Mouse (Mus musculus) lung, adult 2 months (tissue): Measurements from ENCODE around the gene Ctdnep1. TPM values are rescaled to one million over a fixed set of nuclear protein-coding genes. Genes with fewer than 3 reads are reported as not detected.
A peak's percentile ranks its signal among the peaks of the same experiment; 100 is the strongest.

ENCODE experiments used
- DNase-seq: peaks from one replicate; pipeline ENCODE4 v3.0.0; 2022
- H3K4me1 ChIP-seq: fragments of 200-500 bp; 2 replicates; pipeline ENCODE4 v1.6.1; 2011; ENCODE audit warnings: low read length; ENCODE audit not compliant: control insufficient read depth, insufficient read depth
- H3K4me3 ChIP-seq: fragments of 200-500 bp; replicated peaks from 2 replicates; pipeline ENCODE3; 2011; ENCODE audit warnings: low read depth, mild to moderate bottlenecking, control low read depth, low read length; ENCODE audit errors: extremely low read depth
- CTCF ChIP-seq: fragments of 200-500 bp; IDR thresholded peaks from 2 replicates; pipeline ENCODE4 v1.5.1; 2011; ENCODE audit warnings: mild to moderate bottlenecking, low read length, control low read depth; ENCODE audit not compliant: insufficient read depth
- POLR2A ChIP-seq: fragments of 200-500 bp; IDR thresholded peaks from 2 replicates; pipeline ENCODE4 v1.6.1; 2011; ENCODE audit warnings: low read depth, mild to moderate bottlenecking, control low read depth, low read length, borderline replicate concordance; ENCODE audit errors: extremely low read depth
- WGBS: fragments of 180-500 bp; shearing (Covaris S2); methylation state at CpG from one replicate; pipeline ENCODE4 v1.1.7; 2018; 5-methylcytosine and 5-hydroxymethylcytosine counted together
- polyA plus RNA-seq: library from polyadenylated mRNA; depleted of rRNA; stranded (reverse); fragments of >200 nt; gene quantifications from 2 replicates; pipeline ENCODE4 v1.2.3, GENCODE M21; 2012

Ctdnep1 gene
- polyA plus RNA-seq, 1 experiment, result 102 TPM

DNA sequence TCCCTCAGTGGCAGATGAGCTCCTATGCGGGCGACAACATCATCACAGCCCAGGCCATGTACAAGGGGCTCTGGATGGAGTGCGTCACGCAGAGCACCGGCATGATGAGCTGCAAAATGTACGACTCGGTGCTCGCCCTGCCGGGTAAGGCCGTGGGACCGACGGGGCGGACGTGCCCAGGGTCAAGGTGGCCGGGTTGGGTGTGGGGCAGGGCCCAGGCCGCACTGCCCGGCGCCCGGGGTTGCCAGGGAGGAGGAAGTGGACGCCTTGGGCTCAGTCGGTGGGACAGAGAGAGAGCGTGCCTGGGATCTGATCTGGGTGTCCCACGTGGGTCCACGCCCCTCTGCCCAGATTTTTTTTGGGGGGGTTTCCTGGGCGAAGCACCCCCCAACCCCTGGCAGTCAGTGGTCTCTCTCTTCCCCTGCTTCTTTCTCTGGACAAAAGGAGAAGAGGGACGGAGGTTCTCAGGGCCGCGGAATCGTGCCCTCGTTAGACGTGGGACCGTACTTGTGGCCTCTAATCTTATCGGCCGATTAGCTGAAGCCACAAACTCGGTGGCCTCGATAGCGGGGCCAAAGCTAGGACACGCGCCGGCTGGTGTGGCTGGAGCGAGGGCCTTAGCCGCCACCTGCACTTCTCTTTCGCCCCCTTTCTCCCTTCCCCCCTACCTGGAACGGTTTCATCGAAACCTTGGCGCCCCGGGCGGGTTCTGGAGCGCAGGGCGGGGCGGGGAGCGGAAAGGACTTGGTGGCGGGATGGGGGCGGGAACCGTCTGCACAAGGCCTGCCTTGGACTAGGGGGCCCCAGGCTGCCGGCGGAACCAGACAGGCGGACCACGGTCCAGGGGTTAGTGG lies 14.7 kb upstream of the Ctdnep1 start:
- 4% methylated on average over 59 of the region's 59 CpGs for WGBS
- DNase-seq, result peak; percentile 50
- TF ChIP-seq POLR2A (no peak), CTCF (no peak)

DNA sequence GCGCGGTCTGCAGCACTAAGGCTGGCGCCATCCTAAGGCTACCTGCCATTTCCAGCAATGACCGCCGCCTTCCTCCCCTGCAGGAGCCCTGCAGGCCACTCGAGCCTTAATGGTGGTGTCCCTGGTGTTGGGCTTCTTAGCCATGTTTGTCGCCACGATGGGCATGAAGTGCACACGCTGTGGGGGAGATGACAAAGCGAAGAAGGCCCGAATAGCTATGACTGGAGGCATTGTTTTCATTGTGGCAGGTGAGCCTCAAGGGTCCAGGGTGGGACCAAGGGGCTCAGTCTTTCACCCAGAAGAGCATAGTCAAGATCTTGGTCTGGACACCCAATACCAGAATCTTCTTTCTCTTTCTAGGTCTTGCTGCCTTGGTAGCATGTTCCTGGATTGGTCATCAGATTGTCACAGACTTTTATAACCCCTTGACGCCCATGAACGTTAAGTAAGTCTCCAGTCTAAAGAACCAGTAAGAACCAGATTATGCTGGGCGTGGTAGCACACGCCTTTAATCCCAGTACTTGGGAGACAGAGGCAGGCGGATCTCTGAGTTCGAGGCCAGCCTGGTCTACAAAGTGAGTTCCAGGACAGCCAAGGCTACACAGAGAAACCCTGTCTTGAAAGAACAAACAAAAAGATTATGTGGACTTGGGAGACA lies 14.0 kb upstream of the Ctdnep1 start:
- 37% methylated on average over 17 of the region's 17 CpGs for WGBS
- peak overlapping the region; percentile 52 for H3K4me3 ChIP-seq
- TF ChIP-seq CTCF (no peak), POLR2A (no peak)
- no peak for DNase-seq
- peaks cover 3% of the 10 kb centered on the region for H3K4me1 ChIP-seq

More for the DNA sequence above, 14.7 kb upstream of the Ctdnep1 start:
- Histone ChIP-seq H3K4me3 (peak overlapping the region; percentile 52), H3K4me1 (peaks cover 3% of the 10 kb centered on the region)

DNA sequence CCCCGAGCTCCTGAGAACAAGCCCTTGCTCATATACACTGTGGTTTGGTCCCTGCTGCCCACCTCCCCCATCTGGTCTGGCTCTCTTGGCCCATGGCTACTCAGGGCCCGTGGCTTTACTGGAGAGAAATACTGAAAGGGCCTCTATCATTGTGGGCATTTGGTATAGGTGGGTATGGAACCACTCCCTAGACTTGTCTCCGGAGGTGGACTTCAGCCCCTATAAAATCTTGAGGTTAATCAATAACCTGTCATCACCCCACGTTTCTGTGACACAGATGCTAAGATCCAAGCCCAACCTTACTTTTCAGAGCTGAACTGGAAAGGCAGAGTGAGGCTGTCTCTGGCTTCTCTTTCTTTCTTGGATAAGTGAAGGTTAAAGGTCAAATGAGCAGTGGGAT lies 12.2 kb upstream of the Ctdnep1 start:
- WGBS, result 70% methylated on average over 4 of the region's 4 CpGs
- TF ChIP-seq CTCF (no peak), POLR2A (no peak)
- no peak overlapping the region for H3K4me3 ChIP-seq
- H3K4me1 ChIP-seq, result peaks cover 3% of the 10 kb centered on the region
- DNase-seq, result no peak

DNA sequence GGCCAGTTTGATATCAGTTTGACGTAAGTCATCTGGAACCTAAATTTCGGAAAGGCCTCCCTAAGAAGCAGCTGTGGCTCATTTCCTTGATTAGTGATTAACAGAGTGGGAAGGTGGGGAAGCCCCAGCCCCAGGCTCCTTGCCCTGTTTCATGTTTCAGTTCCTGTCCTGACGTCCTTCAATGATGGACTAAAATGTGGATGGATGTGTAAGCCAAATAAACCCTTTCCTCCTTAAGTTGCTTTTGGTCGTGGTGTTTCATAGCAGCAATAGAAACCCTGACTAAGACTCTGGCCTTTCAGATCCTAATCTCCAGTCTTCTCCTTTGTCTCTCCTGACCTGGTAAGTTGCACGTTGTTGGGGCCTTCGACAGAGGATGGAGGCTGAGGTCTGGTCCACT lies 10.7 kb upstream of the Ctdnep1 start:
- WGBS, result 69% methylated on average over 6 of the region's 6 CpGs
- TF ChIP-seq CTCF (no peak), POLR2A (no peak)
- no peak for DNase-seq
- Histone ChIP-seq H3K4me1 (peaks cover 3% of the 10 kb centered on the region), H3K4me3 (no peak overlapping the region)

DNA sequence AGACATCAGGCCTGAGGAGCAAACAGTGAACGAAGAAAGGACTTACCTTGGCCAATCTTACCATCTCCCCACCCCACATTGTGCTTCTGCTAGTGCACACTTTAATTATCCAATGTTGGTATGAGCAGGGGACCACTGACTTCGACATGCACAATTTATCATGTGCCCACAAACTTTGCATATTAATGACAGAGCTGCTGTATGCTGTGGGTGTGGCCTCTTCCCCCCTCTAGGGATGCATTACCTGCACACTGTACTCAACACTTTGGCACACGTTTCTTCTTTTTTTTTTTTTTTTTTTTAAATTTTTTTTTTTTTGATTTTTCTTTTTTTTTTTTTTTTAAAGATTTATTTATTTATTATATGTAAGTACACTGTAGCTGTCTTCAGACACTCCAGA lies 10.2 kb upstream of the Ctdnep1 start:
- DNase-seq, result no peak
- WGBS, result 72% methylated on average over 3 of the region's 3 CpGs
- Histone ChIP-seq H3K4me3 (no peak overlapping the region), H3K4me1 (peaks cover 3% of the 10 kb centered on the region)
- TF ChIP-seq CTCF (no peak), POLR2A (no peak)

DNA sequence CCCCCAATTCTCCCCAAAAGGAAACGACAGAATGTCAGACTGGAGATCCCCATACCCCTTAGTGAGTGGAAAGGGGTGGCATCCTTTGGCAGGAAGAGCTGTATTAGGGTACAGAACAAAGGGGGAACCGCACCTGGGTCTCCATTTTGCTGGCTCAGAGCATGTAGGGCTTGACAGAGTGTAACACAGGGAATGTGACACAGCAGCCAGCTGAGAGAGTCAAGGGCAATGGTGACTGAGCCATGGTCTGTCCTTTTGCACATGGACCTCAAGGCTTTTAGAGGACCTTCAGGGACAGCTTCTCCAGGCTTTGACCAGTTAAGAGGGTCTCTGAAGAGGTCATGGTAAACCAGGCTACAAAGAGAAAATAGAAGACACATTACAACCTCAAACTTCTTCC lies 6.0 kb upstream of the Ctdnep1 start:
- H3K4me1 ChIP-seq, result no peaks in the 10 kb centered on the region
- H3K4me3 ChIP-seq, result no peak overlapping the region
- DNase-seq, result no peak
- TF ChIP-seq CTCF (no peak), POLR2A (no peak)
- WGBS, result 99% methylated on average over 2 of the region's 2 CpGs

DNA sequence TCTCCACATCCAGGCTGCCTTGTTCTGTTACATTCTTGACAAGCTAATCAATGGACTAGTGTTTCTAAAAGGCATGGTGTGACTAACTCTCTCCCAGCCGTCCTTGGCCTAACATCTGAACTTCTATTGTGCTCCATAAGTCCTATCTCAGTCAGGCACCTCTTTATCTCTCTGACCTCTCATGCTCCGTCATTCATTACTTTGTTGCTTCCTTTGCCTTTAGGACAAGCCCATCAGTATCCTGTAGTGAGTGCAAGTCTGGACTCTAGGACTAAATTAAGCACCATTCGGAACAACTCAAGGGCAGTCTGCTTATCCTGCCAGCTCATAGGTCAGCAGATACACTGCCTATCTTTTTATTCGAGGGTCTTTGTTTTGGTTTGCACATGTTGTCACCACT lies 4.7 kb upstream of the Ctdnep1 start:
- DNase-seq, result no peak
- TF ChIP-seq POLR2A (no peak), CTCF (no peak)
- WGBS, result 84% methylated on average over 4 of the region's 4 CpGs

DNA sequence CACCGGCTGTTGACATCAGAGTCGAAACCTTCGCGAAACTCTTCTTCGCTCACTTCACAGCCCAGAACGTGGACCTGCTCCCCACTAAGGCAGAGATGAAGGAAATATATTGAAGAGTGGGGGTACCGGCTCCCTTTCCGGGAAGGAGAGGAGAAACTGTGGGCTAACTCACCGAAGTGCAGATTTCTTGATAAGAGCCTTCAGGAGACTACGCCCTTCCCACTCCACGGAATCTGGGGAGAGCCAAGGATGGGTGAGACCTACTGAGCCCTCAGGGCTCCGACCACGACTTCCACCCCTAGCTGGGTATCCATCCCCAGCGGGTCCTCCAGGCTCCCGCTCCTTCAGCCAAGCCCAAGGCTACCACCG lies 1.1 kb upstream of the Ctdnep1 start:
- H3K4me3 ChIP-seq, result peak overlapping the region; percentile 94
- no peak for DNase-seq
- TF ChIP-seq POLR2A, result no peak
- TF ChIP-seq CTCF, result no peak
- WGBS, result 2% methylated on average over 16 of the region's 16 CpGs
- H3K4me1 ChIP-seq, result peaks cover 8% of the 10 kb centered on the region; the same call in 1 of the 2 replicates

More for the DNA sequence above, 4.7 kb upstream of the Ctdnep1 start:
- no peak overlapping the region for H3K4me3 ChIP-seq
- no peaks in the 10 kb centered on the region for H3K4me1 ChIP-seq

DNA sequence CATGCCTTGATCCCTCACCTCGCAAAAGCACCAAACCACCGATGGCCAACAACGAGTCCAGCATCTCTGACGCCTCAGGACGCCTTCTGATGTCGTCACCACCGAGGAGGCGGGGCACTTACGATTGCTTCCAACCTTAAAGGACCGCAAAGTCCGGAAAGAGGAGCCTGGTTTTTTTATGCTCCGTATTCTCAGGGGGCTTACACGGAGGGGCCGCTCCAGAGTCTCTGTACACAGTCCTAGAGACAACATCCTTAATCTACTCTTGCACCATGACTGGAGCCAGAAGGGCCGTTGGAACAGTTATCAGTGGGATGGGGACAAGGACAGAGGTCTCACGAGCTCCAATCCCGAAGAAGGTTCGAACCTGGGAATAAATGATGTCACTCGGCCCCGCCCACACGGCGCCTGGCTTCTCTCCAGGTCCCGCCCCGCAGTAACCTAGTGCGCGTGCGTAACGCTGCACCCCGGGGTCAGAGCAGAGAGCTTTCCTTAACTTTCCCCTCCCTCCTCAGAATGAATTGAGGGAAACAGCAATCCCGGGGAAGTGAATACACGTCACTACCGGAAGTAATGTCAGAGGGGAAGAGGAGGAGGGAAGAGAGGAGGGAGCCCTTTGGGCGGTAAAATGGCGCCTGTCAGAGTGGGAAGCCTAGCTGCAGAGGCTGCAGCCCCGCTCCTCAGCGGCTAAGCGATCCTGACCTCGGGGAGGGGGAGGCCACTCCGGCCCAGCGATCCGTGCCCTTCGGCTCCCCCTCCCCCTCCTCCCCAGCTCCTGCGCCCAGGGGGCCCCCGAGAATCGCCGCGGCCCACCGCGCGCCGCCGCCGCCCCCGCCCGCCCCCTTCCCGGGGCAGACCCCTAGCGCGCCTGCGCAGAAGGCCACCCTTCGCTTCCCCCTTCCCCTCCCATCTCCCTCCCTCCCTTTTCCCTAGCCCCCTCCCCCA lies 488 bp upstream of the Ctdnep1 start:
- 2% methylated on average over 55 of the region's 60 CpGs for WGBS
- Histone ChIP-seq H3K4me3 (peak overlapping the region; percentile 94), H3K4me1 (peaks cover 8% of the 10 kb centered on the region; the same call in 1 of the 2 replicates)
- DNase-seq, result peak; percentile 99
- TF ChIP-seq POLR2A (peak; percentile 94), CTCF (no peak)
